Mouse (Mus musculus) cerebellum, postnatal 10 days (tissue): ENCODE data around the gene C2cd4a.

Source experiments
- DNase-seq, 2 experiments: peaks; one replicate each; pipeline ENCODE4 v3.0.0; 2021; ENCODE audit warnings: mixed read lengths in 2 of 2

Gene C2cd4a

DNA sequence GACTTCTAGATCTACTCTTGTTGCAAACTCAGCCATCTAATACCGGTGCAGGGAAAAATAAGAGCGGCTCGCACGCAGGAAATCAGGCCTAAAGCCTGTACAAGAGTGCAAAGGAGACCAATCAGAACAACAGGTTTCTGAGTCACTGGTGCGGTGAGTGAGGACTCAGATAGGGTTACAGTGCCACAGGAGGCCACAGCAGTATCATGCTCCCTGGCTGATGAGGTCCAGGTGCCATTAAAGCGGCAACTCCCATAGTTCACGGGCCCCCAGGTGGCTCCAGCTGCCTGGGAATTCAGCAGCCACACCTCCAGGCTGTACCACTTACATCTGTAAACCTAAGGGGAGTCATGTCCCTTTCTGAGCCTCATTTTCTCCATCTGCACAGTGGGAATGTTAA is 45.8 kb downstream of the C2cd4a start:
- DNase-seq, result no peak

DNA sequence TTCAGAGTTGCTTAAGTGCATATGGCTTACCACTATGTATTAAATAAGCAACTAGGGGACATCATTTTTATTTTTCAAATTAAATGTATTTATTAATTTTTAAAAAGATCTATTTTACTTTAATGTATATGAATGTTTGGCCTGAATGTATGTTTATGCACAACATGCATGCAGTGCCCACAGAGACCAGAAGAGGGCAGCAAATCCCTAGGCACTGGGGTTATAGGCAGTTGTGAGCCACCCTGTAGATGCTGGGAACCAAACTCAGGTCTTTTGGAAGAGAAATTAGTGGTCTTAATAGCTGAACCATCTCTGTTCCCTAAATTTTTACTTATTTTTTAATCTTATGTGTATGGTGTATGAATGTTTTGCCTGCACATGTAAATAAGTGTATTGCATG is 48.2 kb downstream of the C2cd4a start:
- peak; percentile 35 to 41 for DNase-seq

DNA sequence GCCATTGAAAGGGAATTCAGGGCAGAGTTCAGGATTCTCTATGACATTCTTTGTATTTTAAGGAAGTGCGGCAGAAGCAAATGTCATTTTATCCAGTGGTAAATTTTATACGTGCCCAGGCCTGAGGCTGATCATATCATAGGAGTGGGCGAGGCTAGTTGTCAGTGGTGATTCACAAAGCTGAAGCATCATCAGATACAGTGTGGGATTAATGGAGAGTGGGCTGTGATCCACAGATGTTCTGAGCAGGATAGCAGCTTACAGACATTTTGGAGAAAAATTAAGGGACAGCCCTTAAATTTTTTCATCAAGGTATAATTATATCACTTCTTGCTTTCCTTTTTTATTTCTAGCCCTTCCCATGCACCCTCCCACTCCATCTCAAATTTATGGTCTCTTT is 48.7 kb downstream of the C2cd4a start:
- no peak for DNase-seq

DNA sequence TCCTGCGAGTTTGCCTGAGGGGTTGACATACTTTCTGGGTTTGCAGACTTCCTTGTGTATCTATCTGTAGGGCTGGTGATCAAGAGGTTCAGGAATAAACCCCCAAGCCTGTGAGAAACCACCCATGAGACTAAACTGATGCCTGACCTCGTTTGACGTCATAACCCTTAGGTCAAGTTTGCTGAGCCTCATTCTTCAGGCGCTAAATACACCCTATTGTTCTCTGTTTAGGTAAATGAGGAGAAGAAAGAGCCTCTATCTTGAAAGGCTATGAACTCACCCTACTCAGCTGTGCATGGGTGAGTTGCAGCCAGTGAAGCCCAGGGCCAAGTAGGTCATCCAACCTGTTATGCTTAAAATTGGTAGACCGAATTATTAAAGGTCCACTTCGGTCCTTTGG is 49.3 kb downstream of the C2cd4a start:
- DNase-seq, result no peak
